Mouse (Mus musculus): ENCODE results near the gene Ache. TPM values are rescaled to one million over a fixed set of nuclear protein-coding genes. Genes with fewer than 3 reads are reported as not detected.
A peak's percentile ranks its signal among the peaks of the same experiment; 100 is the strongest.

The Ache gene
- total RNA-seq, 2 experiments from 2014 or later: 53.8 to 62.9 TPM

GRCm38 (mm10) chr5:137314193-137315083 is 27.1 kb downstream of the Ache start, which contains the start of gene Trip6:
Trip6 (minus strand) TSS chr5:137314404.
- Histone ChIP-seq H3K27ac (peak within 1 kb of the TSS; percentile 50; the same call in 1 of the 2 replicates), H3K4me3 (peak within 1 kb of the TSS; percentile 42)
- no peak; the same call in 1 of the 2 replicates for TF ChIP-seq CTCF (IDR thresholded peaks at IDR 0.05)
- intact Hi-C loops (cut with DNase I): no loop called here
- peak; percentile 56 to 62 for DNase-seq (ENCODE audit: extremely low spot score in 1 of 2, low spot score in 2 of 2)

DNA sequence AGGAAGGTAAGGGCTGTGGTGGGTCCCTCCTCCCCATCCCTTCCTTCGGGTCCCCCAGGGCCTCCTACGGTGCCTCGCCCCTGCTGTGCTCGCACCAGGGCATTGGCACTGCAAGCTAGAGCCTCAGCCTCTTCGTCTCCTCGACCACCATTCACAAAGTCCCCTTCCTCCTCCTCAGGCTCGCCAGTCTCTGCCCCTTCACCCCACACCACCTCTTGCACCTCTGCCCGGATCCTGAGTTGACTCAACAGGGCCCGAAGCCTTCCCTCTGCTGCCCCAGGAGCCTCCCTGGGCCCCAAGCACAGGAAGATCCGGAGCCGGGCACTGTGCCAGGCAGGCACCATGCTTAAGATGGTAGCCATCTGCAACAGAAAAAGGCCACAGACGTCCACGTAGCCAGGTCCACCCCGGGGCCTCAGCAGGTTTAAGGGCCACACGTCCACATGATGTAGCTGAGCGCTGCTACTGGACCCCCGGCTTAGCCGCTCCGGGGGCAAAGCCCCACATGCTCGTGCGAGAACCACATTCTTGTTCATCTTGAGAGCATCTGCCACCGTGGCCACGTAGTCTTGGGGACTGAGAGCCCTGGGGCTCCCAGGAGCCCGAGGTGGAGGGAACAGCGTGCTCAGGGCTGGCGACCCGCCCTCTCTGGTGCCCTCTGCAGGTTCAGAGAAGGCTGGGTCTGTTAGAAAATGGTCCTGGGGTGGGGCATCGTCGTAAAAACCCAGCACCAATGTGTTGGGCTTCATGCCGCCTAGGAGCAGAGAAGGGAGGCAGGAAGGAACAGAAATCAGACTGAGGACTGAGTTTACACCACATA is 28.0 kb downstream of the Ache start:
- intact Hi-C loops (cut with DNase I): no loop called here
- peak; percentile 47 for TF ChIP-seq CTCF (IDR thresholded peaks at IDR 0.05)
- no peak for DNase-seq (ENCODE audit: extremely low spot score in 1 of 2, low spot score in 2 of 2)
- Histone ChIP-seq H3K4me3 (no peak overlapping the region), H3K27ac (no peak overlapping the region)

- TF ChIP-seq CTCF (IDR thresholded peaks at IDR 0.05): no peak
- intact Hi-C loops (cut with DNase I): no loop called here
- H3K27ac ChIP-seq: no peak overlapping the region
- no peak for DNase-seq (ENCODE audit: extremely low spot score in 1 of 2, low spot score in 2 of 2)
- H3K4me3 ChIP-seq: no peak overlapping the region
These were observed 30.0 kb downstream of the Ache start for GRCm38 (mm10) chr5:137317361-137317760.

DNA sequence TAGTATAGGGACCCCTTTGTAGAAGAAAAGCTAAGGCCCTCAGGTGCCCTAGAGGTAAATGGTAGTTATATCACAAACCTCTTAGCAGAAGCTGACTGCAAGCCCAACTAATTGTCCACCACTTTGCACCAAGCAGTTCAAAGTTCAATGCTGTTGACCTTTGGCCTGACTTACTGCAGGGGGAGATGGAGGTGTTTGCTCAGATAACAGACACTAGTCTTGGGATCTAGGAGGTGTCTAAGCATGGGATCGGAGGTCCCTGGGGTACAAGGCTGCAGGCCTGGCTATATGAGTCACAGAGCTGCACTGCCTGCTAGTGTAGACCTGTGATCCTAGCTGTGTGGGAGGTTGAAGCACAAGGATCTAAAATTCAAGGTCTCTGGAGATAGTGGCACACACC is 31.3 kb downstream of the Ache start:
- no peak overlapping the region for H3K4me3 ChIP-seq
- no peak for TF ChIP-seq CTCF (IDR thresholded peaks at IDR 0.05)
- no peak overlapping the region for H3K27ac ChIP-seq
- intact Hi-C loops (cut with DNase I): no loop called here
- DNase-seq (ENCODE audit: extremely low spot score in 1 of 2, low spot score in 2 of 2): no peak

DNA sequence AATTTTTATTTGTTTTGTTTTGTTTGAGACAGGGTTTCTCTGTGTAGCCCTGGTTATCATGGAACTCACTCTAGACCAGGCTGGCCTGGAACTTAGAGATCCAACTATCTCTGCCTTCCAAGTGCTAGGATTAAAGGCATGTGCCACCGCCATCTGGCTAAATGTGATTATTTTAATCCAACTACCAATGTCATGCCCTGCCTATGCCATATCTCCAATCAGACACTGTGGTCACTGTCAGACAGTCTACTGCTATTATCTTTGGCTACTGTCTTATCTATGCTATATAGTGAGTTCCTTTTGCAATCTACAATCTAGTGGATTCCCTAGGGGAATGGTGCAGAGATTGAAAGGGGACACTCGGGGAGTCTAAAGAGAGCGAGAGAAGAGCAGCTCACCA is 33.7 kb downstream of the Ache start:
- intact Hi-C loops (cut with DNase I): no loop called here
- no peak for TF ChIP-seq CTCF (IDR thresholded peaks at IDR 0.05)
- Histone ChIP-seq H3K4me3 (no peak overlapping the region), H3K27ac (no peak overlapping the region)
- no peak for DNase-seq (ENCODE audit: extremely low spot score in 1 of 2, low spot score in 2 of 2)

- no peak for DNase-seq (ENCODE audit: extremely low spot score in 1 of 2, low spot score in 2 of 2)
- TF ChIP-seq CTCF (IDR thresholded peaks at IDR 0.05): no peak
- intact Hi-C loops (cut with DNase I): loop anchor here (10.0 kb wide), 2 partner anchors 264 to 834 kb away; partner anchors contain the start of gene Cops6
- Histone ChIP-seq H3K27ac (no peak overlapping the region), H3K4me3 (no peak overlapping the region)
These were observed 43.6 kb downstream of the Ache start for GRCm38 (mm10) chr5:137330910-137331309.

GRCm38 (mm10) chr5:137332857-137333511 is 45.7 kb downstream of the Ache start:
- peak overlapping the region; percentile 59 for H3K4me3 ChIP-seq
- intact Hi-C loops (cut with DNase I): loop anchor here (10.0 kb wide), 2 partner anchors 262 to 832 kb away; partner anchors contain the start of gene Cops6
- TF ChIP-seq CTCF (IDR thresholded peaks at IDR 0.05): no peak
- no peak for DNase-seq (ENCODE audit: extremely low spot score in 1 of 2, low spot score in 2 of 2)
- H3K27ac ChIP-seq: peak overlapping the region; percentile 55

GRCm38 (mm10) chr5:137333512-137334174 is 46.3 kb downstream of the Ache start, which contains the start of gene Slc12a9:
Slc12a9 (minus strand) TSS chr5:137333597.
- Histone ChIP-seq H3K27ac (peak within 1 kb of the TSS; percentile 55), H3K4me3 (peak within 1 kb of the TSS; percentile 59)
- intact Hi-C loops (cut with DNase I): loop anchor here (2.0 to 10.0 kb wide), 3 partner anchors 169 to 831 kb away; partner anchors contain the start of genes Cops6 and Pop7
- DNase-seq (ENCODE audit: extremely low spot score in 1 of 2, low spot score in 2 of 2): peak; percentile 88 to 90
- peak; percentile 80 for TF ChIP-seq CTCF (IDR thresholded peaks at IDR 0.05)

DNA sequence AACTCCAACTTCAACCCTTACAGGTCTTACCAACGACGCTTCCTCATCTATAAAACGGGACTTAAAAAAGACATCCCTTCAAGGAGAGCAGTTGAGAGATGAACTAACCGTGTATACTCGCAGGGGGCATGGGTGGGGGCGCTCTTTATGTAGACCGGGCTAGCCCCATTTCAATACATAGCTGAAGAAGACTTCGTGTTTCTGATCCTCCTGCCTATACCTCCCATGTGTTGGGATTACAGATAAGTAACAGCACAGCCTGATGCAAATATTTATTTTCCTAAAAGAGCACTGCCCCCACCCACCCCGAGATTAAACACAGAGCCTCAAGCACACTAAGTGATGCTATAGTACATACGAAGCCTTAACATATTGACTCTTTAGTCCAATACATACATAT is 47.0 kb downstream of the Ache start:
- intact Hi-C loops (cut with DNase I): loop anchor here (2.0 to 10.0 kb wide), 3 partner anchors 168 to 830 kb away; partner anchors contain the start of genes Cops6 and Pop7
- peak overlapping the region; percentile 59; the same call in 1 of the 2 replicates for H3K4me3 ChIP-seq
- H3K27ac ChIP-seq: no peak overlapping the region
- TF ChIP-seq CTCF (IDR thresholded peaks at IDR 0.05): no peak
- DNase-seq (ENCODE audit: extremely low spot score in 1 of 2, low spot score in 2 of 2): no peak

- no peak overlapping the region for H3K4me3 ChIP-seq
- intact Hi-C loops (cut with DNase I): loop anchor here (2.0 to 10.0 kb wide), 4 partner anchors 168 to 830 kb away; partner anchors contain the start of genes Cops6, Pop7 and Ppp1r35
- no peak overlapping the region for H3K27ac ChIP-seq
- DNase-seq (ENCODE audit: extremely low spot score in 1 of 2, low spot score in 2 of 2): no peak
- TF ChIP-seq CTCF (IDR thresholded peaks at IDR 0.05): no peak
These were observed 47.7 kb downstream of the Ache start for GRCm38 (mm10) chr5:137335066-137335465.

All from left cerebral cortex, adult 2 months (tissue).